In the genomic region with DNA sequence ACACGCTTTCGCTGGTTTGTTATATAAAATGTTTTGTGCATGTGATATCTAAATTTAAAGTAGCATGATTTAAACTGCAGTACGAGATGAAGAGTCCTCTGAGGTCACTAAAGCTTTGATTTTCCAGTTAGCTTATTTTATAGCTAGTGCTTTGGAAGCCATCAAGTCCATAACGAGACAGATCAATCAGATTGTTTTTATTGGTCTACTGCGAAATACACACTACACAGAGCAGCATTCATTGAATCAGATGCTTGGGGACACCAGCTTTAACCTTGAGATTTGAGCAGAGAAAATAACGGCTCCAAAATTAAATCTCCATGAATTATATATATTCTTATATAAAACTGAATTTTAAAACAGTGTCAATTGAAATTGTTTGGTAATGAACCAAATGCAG, we compare ENCODE assay signal across 28 mouse cellular contexts.
"Had no signal": no experiment of that assay in that cellular context is flagged by ENCODE, and none has a peak within 500 bp of the region (broad histone marks: within the 10 kb centered on the region; RNA-seq: fewer than 3 reads in every experiment).

No protein-coding gene starts in this region.

- H3K4me2 ChIP-seq: embryonic facial prominence, embryonic 12.5 days; embryonic facial prominence, embryonic 13.5 days; embryonic facial prominence, embryonic 15.5 days; forebrain, embryonic 12.5 days; forebrain, embryonic 13.5 days; forebrain, embryonic 15.5 days had no signal

- H3K4me3 ChIP-seq: embryonic facial prominence, embryonic 10.5 days; embryonic facial prominence, embryonic 12.5 days; embryonic facial prominence, embryonic 13.5 days; embryonic facial prominence, embryonic 15.5 days; erythroblast, embryonic 14.5 days; forebrain, embryonic 10.5 days; forebrain, embryonic 12.5 days; forebrain, embryonic 13.5 days; forebrain, embryonic 15.5 days; gastrocnemius, adult 2 months; heart, adult 2 months had no signal

- H3K4me1 ChIP-seq: embryonic facial prominence, embryonic 10.5 days; embryonic facial prominence, embryonic 12.5 days; embryonic facial prominence, embryonic 13.5 days; embryonic facial prominence, embryonic 15.5 days; forebrain, embryonic 10.5 days; forebrain, embryonic 12.5 days; forebrain, embryonic 13.5 days; forebrain, embryonic 15.5 days had no signal

- H3K27ac ChIP-seq: embryonic facial prominence, embryonic 10.5 days; embryonic facial prominence, embryonic 12.5 days; embryonic facial prominence, embryonic 13.5 days; embryonic facial prominence, embryonic 15.5 days; forebrain, embryonic 10.5 days; forebrain, embryonic 12.5 days; forebrain, embryonic 13.5 days; forebrain, embryonic 15.5 days; gastrocnemius, adult 2 months; heart, adult 2 months had no signal

- H3K27me3 ChIP-seq: embryonic facial prominence, embryonic 12.5 days; embryonic facial prominence, embryonic 13.5 days; embryonic facial prominence, embryonic 15.5 days; forebrain, embryonic 12.5 days; forebrain, embryonic 13.5 days; forebrain, embryonic 15.5 days had no signal

- ATAC-seq: forebrain, embryonic 13.5 days; forebrain, embryonic 14.5 days; forebrain, embryonic 15.5 days; forebrain, embryonic 16.5 days; forebrain, postnatal 0 days had no signal

- H3K9ac ChIP-seq: embryonic facial prominence, embryonic 12.5 days; embryonic facial prominence, embryonic 13.5 days; embryonic facial prominence, embryonic 15.5 days; forebrain, embryonic 12.5 days; forebrain, embryonic 13.5 days; forebrain, embryonic 15.5 days; forebrain, postnatal 0 days had no signal

- H3K36me3 ChIP-seq: embryonic facial prominence, embryonic 10.5 days; embryonic facial prominence, embryonic 12.5 days; embryonic facial prominence, embryonic 13.5 days; embryonic facial prominence, embryonic 15.5 days; forebrain, embryonic 10.5 days; forebrain, embryonic 12.5 days; forebrain, embryonic 15.5 days had no signal

- H3K9me3 ChIP-seq: embryonic facial prominence, embryonic 10.5 days; embryonic facial prominence, embryonic 12.5 days; embryonic facial prominence, embryonic 13.5 days; embryonic facial prominence, embryonic 15.5 days; forebrain, embryonic 10.5 days; forebrain, embryonic 12.5 days; forebrain, embryonic 13.5 days; forebrain, embryonic 15.5 days had no signal

- DNase-seq: cerebellum, adult 2 months; cerebellum, adult 8-10 months; cerebellum, adult 9-10 months; cerebellum, adult 9-11 months; cerebellum, postnatal 10 days; cerebellum, postnatal 14 days; cerebellum, postnatal 25 days; cerebellum, postnatal 36 days; embryo, embryonic 11 days; forebrain, postnatal 0 days; gastrocnemius, adult 2 months; gastrocnemius, postnatal 10 days; gastrocnemius, postnatal 14 days; gastrocnemius, postnatal 25 days; gastrocnemius, postnatal 36 days; heart, adult 18-20 months; heart, adult 2 months had no signal
